Mouse (Mus musculus): Measurements from ENCODE around the gene Nfia. TPM values are rescaled to one million over a fixed set of nuclear protein-coding genes. Genes with fewer than 3 reads are reported as not detected.

Gene Nfia
- polyA plus RNA-seq, 1 experiment from 2014 or later = 33.7 TPM

- Histone ChIP-seq H3K9ac (ENCODE audit: low read depth, low read length) (no peak overlapping the region), H3K36me3 (ENCODE audit: control insufficient read depth, insufficient read depth, low read length) (no peaks in the 10 kb centered on the region), H3K9me3 (replicated peaks; ENCODE audit: control insufficient read depth, low read length) (no peaks in the 10 kb centered on the region), H3K4me1 (ENCODE audit: control insufficient read depth, insufficient read depth, low read length) (no peaks in the 10 kb centered on the region), H3K27me3 (ENCODE audit: control insufficient read depth, insufficient read depth, low read length) (no peaks in the 10 kb centered on the region), H3K27ac (ENCODE audit: low read depth, low read length) (no peak overlapping the region), H3K4me3 (ENCODE audit: low read depth, low read length) (no peak overlapping the region), H3K4me2 (no peak overlapping the region)
- ATAC-seq (replicated peaks; ENCODE audit: insufficient number of reproducible peaks, low FRiP score, low TSS enrichment) = no peak
These were observed 274.8 kb downstream of the Nfia start for GRCm38 (mm10) chr4:98047369-98047768.

DNA sequence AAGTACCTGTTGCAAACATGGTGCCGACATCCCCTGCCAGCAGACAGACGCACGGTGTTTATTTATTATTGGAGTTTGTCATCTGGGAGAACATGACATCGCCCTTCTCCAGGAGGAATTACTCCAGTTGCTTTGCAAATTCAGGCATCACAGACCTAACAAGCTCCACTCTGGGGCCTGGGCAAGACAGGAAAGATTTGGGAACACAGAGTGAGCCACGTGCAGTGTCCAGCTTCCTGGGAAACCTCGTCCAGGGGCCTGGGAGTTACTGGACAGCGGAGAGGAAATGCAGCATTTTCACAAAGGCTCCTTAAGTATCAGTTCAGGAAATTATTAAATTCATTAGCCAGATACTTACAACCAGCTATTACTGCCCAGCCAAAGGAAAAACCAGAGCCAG, 277.1 kb downstream of the Nfia start:
- WGBS (ENCODE audit: insufficient replicate concordance) = 59% methylated on average over 7 of the region's 7 CpGs
- Histone ChIP-seq H3K36me3 (ENCODE audit: control insufficient read depth, insufficient read depth, low read length) (peaks cover 3% of the 10 kb centered on the region; the same call in 1 of the 2 replicates), H3K27ac (ENCODE audit: low read depth, low read length) (no peak overlapping the region), H3K4me2 (no peak overlapping the region), H3K9me3 (replicated peaks; ENCODE audit: control insufficient read depth, low read length) (no peaks in the 10 kb centered on the region), H3K4me1 (ENCODE audit: control insufficient read depth, insufficient read depth, low read length) (no peaks in the 10 kb centered on the region), H3K4me3 (ENCODE audit: low read depth, low read length) (no peak overlapping the region), H3K27me3 (ENCODE audit: control insufficient read depth, insufficient read depth, low read length) (no peaks in the 10 kb centered on the region), H3K9ac (ENCODE audit: low read depth, low read length) (no peak overlapping the region)
- ATAC-seq (replicated peaks; ENCODE audit: insufficient number of reproducible peaks, low FRiP score, low TSS enrichment) = no peak

DNA sequence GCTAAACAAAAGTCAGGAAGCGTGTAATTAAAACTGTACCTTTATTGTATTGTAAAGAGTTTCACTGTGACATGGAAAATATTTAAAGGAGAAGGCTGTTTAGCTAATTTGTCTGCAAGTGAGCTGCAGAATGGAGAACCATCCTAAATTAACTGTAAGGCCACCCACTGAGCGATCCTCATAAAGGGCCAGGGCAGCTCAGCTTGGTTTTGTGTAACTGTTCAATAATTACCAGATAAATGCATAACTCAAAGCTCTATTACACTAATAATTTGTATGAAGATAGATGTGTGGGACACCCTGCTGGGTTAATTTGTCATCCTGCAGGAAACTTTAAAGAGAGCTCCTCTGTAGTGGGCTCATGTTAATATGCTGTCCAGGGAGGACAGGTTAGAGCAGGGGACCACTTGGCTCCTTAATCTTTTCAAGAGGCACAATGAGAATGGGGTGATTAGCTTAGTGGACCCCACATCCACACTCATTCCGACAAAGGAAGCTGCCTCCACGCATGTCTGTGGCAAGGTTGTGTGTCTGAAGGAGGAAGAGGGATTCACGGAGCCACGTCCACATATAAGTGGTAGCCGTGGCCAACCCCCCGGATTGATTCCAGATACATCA, 277.6 kb downstream of the Nfia start:
- 80% methylated on average over 8 of the region's 8 CpGs for WGBS (ENCODE audit: insufficient replicate concordance)
- H3K4me2 ChIP-seq = no peak overlapping the region
- no peak overlapping the region for H3K9ac ChIP-seq (ENCODE audit: low read depth, low read length)
- no peak for ATAC-seq (replicated peaks; ENCODE audit: insufficient number of reproducible peaks, low FRiP score, low TSS enrichment)
- H3K27ac ChIP-seq (ENCODE audit: low read depth, low read length) = no peak overlapping the region
- H3K27me3 ChIP-seq (ENCODE audit: control insufficient read depth, insufficient read depth, low read length) = no peaks in the 10 kb centered on the region
- H3K36me3 ChIP-seq (ENCODE audit: control insufficient read depth, insufficient read depth, low read length) = peaks cover 3% of the 10 kb centered on the region; the same call in 1 of the 2 replicates
- H3K4me3 ChIP-seq (ENCODE audit: low read depth, low read length) = no peak overlapping the region
- H3K4me1 ChIP-seq (ENCODE audit: control insufficient read depth, insufficient read depth, low read length) = no peaks in the 10 kb centered on the region
- H3K9me3 ChIP-seq (replicated peaks; ENCODE audit: control insufficient read depth, low read length) = no peaks in the 10 kb centered on the region

- Histone ChIP-seq H3K27ac (ENCODE audit: low read depth, low read length) (no peak overlapping the region), H3K36me3 (ENCODE audit: control insufficient read depth, insufficient read depth, low read length) (peaks cover 3% of the 10 kb centered on the region; the same call in 1 of the 2 replicates), H3K9ac (ENCODE audit: low read depth, low read length) (no peak overlapping the region), H3K4me1 (ENCODE audit: control insufficient read depth, insufficient read depth, low read length) (no peaks in the 10 kb centered on the region), H3K4me2 (no peak overlapping the region), H3K9me3 (replicated peaks; ENCODE audit: control insufficient read depth, low read length) (no peaks in the 10 kb centered on the region), H3K4me3 (ENCODE audit: low read depth, low read length) (no peak overlapping the region), H3K27me3 (ENCODE audit: control insufficient read depth, insufficient read depth, low read length) (no peaks in the 10 kb centered on the region)
- 73% methylated on average over 10 of the region's 10 CpGs for WGBS (ENCODE audit: insufficient replicate concordance)
- ATAC-seq (replicated peaks; ENCODE audit: insufficient number of reproducible peaks, low FRiP score, low TSS enrichment) = no peak
These were observed 278.2 kb downstream of the Nfia start for GRCm38 (mm10) chr4:98050781-98051180.

DNA sequence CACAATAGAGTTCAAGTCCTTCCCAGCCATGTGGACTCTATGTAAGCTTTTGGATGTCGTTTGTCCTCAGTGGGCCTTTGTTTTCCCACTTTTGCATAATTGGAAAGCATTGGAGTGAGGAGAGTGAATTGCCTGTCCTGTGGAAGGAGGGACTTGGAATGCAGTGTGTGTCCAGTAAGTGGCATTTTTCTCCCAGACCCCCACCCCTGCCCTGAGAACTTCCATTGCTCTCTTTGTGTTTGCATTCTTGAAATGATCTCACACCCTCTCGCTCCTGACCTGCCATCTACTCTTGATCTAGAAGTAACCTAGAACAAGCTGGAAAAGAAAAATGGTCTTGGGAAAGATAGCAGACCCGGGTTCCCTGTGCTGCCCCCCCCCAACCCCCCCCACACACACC, 278.8 kb downstream of the Nfia start:
- ATAC-seq (replicated peaks; ENCODE audit: insufficient number of reproducible peaks, low FRiP score, low TSS enrichment) = no peak
- 73% methylated on average over 3 of the region's 3 CpGs for WGBS (ENCODE audit: insufficient replicate concordance)
- H3K27ac ChIP-seq (ENCODE audit: low read depth, low read length) = no peak overlapping the region

DNA sequence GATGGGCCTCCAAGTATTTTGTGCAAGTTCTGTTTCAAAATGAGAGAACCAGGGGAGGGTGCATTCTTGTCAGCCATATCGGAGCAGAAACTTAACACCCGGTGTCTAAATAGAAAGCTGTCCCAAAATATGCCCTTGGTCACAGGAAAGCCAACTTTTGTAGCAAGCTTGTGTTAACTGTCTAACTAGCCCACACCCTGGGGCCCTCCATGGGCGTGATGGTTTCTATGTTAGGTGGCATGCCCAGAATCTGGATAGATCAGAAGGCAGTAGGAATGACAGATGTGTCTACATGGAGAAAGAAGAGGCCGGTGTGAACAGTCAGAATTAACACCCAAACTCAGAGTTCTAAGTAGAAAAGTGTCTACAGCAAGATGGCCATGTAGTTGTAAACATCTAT, 282.5 kb downstream of the Nfia start:
- no peak overlapping the region for H3K9ac ChIP-seq (ENCODE audit: low read depth, low read length)
- no peaks in the 10 kb centered on the region for H3K4me1 ChIP-seq (ENCODE audit: control insufficient read depth, insufficient read depth, low read length)
- H3K27ac ChIP-seq (ENCODE audit: low read depth, low read length) = no peak overlapping the region
- H3K4me2 ChIP-seq = no peak overlapping the region
- no peak for ATAC-seq (replicated peaks; ENCODE audit: insufficient number of reproducible peaks, low FRiP score, low TSS enrichment)
- H3K36me3 ChIP-seq (ENCODE audit: control insufficient read depth, insufficient read depth, low read length) = peaks cover 3% of the 10 kb centered on the region; the same call in 1 of the 2 replicates
- no peak overlapping the region for H3K4me3 ChIP-seq (ENCODE audit: low read depth, low read length)
- H3K9me3 ChIP-seq (replicated peaks; ENCODE audit: control insufficient read depth, low read length) = no peaks in the 10 kb centered on the region
- no peaks in the 10 kb centered on the region for H3K27me3 ChIP-seq (ENCODE audit: control insufficient read depth, insufficient read depth, low read length)
- 86% methylated on average over 4 of the region's 4 CpGs for WGBS (ENCODE audit: insufficient replicate concordance)

More for the DNA sequence above, 278.8 kb downstream of the Nfia start:
- H3K9ac ChIP-seq (ENCODE audit: low read depth, low read length) = no peak overlapping the region
- H3K4me2 ChIP-seq = no peak overlapping the region
- peaks cover 3% of the 10 kb centered on the region; the same call in 1 of the 2 replicates for H3K36me3 ChIP-seq (ENCODE audit: control insufficient read depth, insufficient read depth, low read length)
- no peaks in the 10 kb centered on the region for H3K4me1 ChIP-seq (ENCODE audit: control insufficient read depth, insufficient read depth, low read length)
- no peaks in the 10 kb centered on the region for H3K27me3 ChIP-seq (ENCODE audit: control insufficient read depth, insufficient read depth, low read length)
- no peaks in the 10 kb centered on the region for H3K9me3 ChIP-seq (replicated peaks; ENCODE audit: control insufficient read depth, low read length)
- no peak overlapping the region for H3K4me3 ChIP-seq (ENCODE audit: low read depth, low read length)

GRCm38 (mm10) chr4:98056396-98057020, 284.0 kb downstream of the Nfia start:
- 87% methylated on average over 7 of the region's 7 CpGs for WGBS (ENCODE audit: insufficient replicate concordance)
- no peak for ATAC-seq (replicated peaks; ENCODE audit: insufficient number of reproducible peaks, low FRiP score, low TSS enrichment)
- H3K9ac ChIP-seq (ENCODE audit: low read depth, low read length) = no peak overlapping the region
- H3K4me3 ChIP-seq (ENCODE audit: low read depth, low read length) = no peak overlapping the region
- H3K36me3 ChIP-seq (ENCODE audit: control insufficient read depth, insufficient read depth, low read length) = peaks cover 3% of the 10 kb centered on the region; the same call in 1 of the 2 replicates
- no peak overlapping the region for H3K27ac ChIP-seq (ENCODE audit: low read depth, low read length)
- H3K4me1 ChIP-seq (ENCODE audit: control insufficient read depth, insufficient read depth, low read length) = no peaks in the 10 kb centered on the region; the same call in 1 of the 2 replicates
- H3K27me3 ChIP-seq (ENCODE audit: control insufficient read depth, insufficient read depth, low read length) = no peaks in the 10 kb centered on the region
- no peaks in the 10 kb centered on the region for H3K9me3 ChIP-seq (replicated peaks; ENCODE audit: control insufficient read depth, low read length)
- no peak overlapping the region for H3K4me2 ChIP-seq

GRCm38 (mm10) chr4:98057246-98057645, 284.7 kb downstream of the Nfia start:
- Histone ChIP-seq H3K27ac (ENCODE audit: low read depth, low read length) (no peak overlapping the region), H3K4me2 (no peak overlapping the region), H3K4me3 (ENCODE audit: low read depth, low read length) (no peak overlapping the region), H3K9ac (ENCODE audit: low read depth, low read length) (no peak overlapping the region), H3K27me3 (ENCODE audit: control insufficient read depth, insufficient read depth, low read length) (no peaks in the 10 kb centered on the region), H3K9me3 (replicated peaks; ENCODE audit: control insufficient read depth, low read length) (no peaks in the 10 kb centered on the region), H3K4me1 (ENCODE audit: control insufficient read depth, insufficient read depth, low read length) (no peaks in the 10 kb centered on the region; the same call in 1 of the 2 replicates), H3K36me3 (ENCODE audit: control insufficient read depth, insufficient read depth, low read length) (peaks cover 3% of the 10 kb centered on the region; the same call in 1 of the 2 replicates)
- 77% methylated on average over 12 of the region's 12 CpGs for WGBS (ENCODE audit: insufficient replicate concordance)
- ATAC-seq (replicated peaks; ENCODE audit: insufficient number of reproducible peaks, low FRiP score, low TSS enrichment) = no peak

GRCm38 (mm10) chr4:98057721-98058120, 285.2 kb downstream of the Nfia start:
- Histone ChIP-seq H3K36me3 (ENCODE audit: control insufficient read depth, insufficient read depth, low read length) (peaks cover 3% of the 10 kb centered on the region; the same call in 1 of the 2 replicates), H3K27ac (ENCODE audit: low read depth, low read length) (no peak overlapping the region), H3K4me2 (no peak overlapping the region), H3K27me3 (ENCODE audit: control insufficient read depth, insufficient read depth, low read length) (no peaks in the 10 kb centered on the region), H3K4me1 (ENCODE audit: control insufficient read depth, insufficient read depth, low read length) (no peaks in the 10 kb centered on the region; the same call in 1 of the 2 replicates), H3K9ac (ENCODE audit: low read depth, low read length) (no peak overlapping the region), H3K9me3 (replicated peaks; ENCODE audit: control insufficient read depth, low read length) (no peaks in the 10 kb centered on the region), H3K4me3 (ENCODE audit: low read depth, low read length) (no peak overlapping the region)
- 67% methylated on average over 4 of the region's 4 CpGs for WGBS (ENCODE audit: insufficient replicate concordance)
- ATAC-seq (replicated peaks; ENCODE audit: insufficient number of reproducible peaks, low FRiP score, low TSS enrichment) = no peak

Data from heart, embryonic 11.5 days (tissue).